18 mouse cellular contexts compared by ENCODE assay signal in genomic region chr3:151192092-151192491, GRCm38 (mm10).
DNase-seq lines count a peak whose midpoint lies in the region; ATAC-seq lines count a peak whose summit lies in the region.
"Had no signal": no experiment of that assay in that cellular context is flagged by ENCODE, and none has a peak within 500 bp of the region (broad histone marks: within the 10 kb centered on the region; RNA-seq: fewer than 3 reads in every experiment).

No protein-coding gene starts in this region.

- ATAC-seq in granulocyte monocyte progenitor cell, adult 5-6 weeks (replicated peaks; ENCODE audit: poor library complexity, severe bottlenecking) = peak; percentile 75
- ATAC-seq in megakaryocyte, adult 5-6 weeks (ENCODE audit: poor library complexity, severe bottlenecking) = 0 out of 2 replicates have a peak, but pooled peaks have one; percentile 38
- ATAC-seq in megakaryocyte progenitor cell, adult 5-6 weeks (replicated peaks; ENCODE audit: poor library complexity) = peak; percentile 83
- ATAC-seq: forebrain, embryonic 13.5 days; forebrain, embryonic 15.5 days had no signal

- DNase-seq in 416B (ENCODE audit: low read depth) = peak; percentile 2
- DNase-seq in urinary bladder, adult 2 months (ENCODE audit: low spot score) = no peak
- no peak for DNase-seq in thymus, postnatal 10 days (ENCODE audit: low spot score in 2 of 2)
- DNase-seq in frontal cortex, postnatal 10 days (ENCODE audit: low spot score in 2 of 2) = no peak
- DNase-seq: adrenal gland, adult 2 months; adrenal gland, postnatal 10 days; adrenal gland, postnatal 25 days; cerebellum, adult 11 months; cerebellum, adult 18-20 months; cerebellum, adult 8-10 months; cerebellum, adult 9-11 months; cerebellum, postnatal 14 days; cerebellum, postnatal 36 days had no signal
